In the genomic region with DNA sequence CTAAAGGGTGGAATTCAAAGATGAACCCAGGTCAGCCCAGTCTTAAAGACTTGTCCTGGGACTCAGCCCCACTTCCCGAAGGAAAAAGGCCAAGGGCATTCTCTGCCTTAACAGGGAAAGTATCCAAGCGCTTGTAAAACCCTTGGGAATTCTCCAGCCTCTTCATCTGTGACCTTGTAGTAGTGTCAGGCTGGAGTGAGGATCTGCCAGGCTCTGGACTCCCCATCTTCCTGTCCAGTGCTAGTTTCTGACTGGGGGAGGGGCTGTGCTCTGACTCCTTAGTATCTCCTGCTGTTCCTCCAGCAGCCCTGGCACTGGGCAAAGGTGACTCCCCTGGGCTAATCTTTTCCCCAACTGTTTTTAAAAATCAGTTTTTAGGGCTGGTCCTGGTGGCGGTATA, we compare ENCODE assay signal across 12 mouse cellular contexts. TPM values are rescaled to one million over a fixed set of nuclear protein-coding genes. Genes with fewer than 3 reads are reported as not detected.
A peak's percentile ranks its signal among the peaks of the same experiment; 100 is the strongest.
DNase-seq lines count a peak whose midpoint lies in the region; ATAC-seq and TF ChIP-seq lines count a peak whose summit lies in the region.
"Had no signal": no experiment of that assay in that cellular context is flagged by ENCODE, and none has a peak within 500 bp of the region (broad histone marks: within the 10 kb centered on the region; RNA-seq: fewer than 3 reads in every experiment).

No protein-coding gene starts in this region.

- H3K4me2 ChIP-seq in heart, postnatal 0 days (ENCODE audit: low read depth, low read length): no peak overlapping the region
- H3K4me2 ChIP-seq in midbrain, embryonic 15.5 days: no peak overlapping the region
- no peak overlapping the region for H3K4me2 ChIP-seq in hindbrain, embryonic 14.5 days (replicated peaks)

- no peak for TF ChIP-seq EP300 in heart, postnatal 0 days (IDR thresholded peaks at IDR 0.05; ENCODE audit: low read depth)

- no peaks in the 10 kb centered on the region for H3K27me3 ChIP-seq in heart, postnatal 0 days (ENCODE audit: control insufficient read depth, insufficient read depth, low read length)
- H3K27me3 ChIP-seq in midbrain, embryonic 15.5 days (replicated peaks): no peaks in the 10 kb centered on the region
- H3K27me3 ChIP-seq in hindbrain, embryonic 14.5 days (ENCODE audit: control insufficient read depth, insufficient read depth, low read length): no peaks in the 10 kb centered on the region

- WGBS in heart, postnatal 0 days: 36% methylated on average over 3 of the region's 3 CpGs
- 69% methylated on average over 3 of the region's 3 CpGs for WGBS in midbrain, embryonic 15.5 days
- 86% methylated on average over 3 of the region's 3 CpGs for WGBS in hindbrain, embryonic 14.5 days

- DNase-seq in heart, adult 11 months: peak; percentile 94
- DNase-seq in heart, postnatal 36 days: no peak
- DNase-seq in adipocyte (ENCODE audit: low spot score): peak; percentile 58
- no peak for DNase-seq in heart, postnatal 0 days (ENCODE audit: low spot score)
- DNase-seq in kidney, postnatal 25 days: peak; percentile 78 to 86
- DNase-seq in hindbrain, embryonic 14.5 days (ENCODE audit: low spot score): no peak
- no peak for DNase-seq in right cerebral cortex, postnatal 36 days (ENCODE audit: low spot score in 2 of 2)
- DNase-seq: cerebellum, adult 9-10 months had no signal

- TF ChIP-seq CTCF in heart, postnatal 0 days (IDR thresholded peaks at IDR 0.05; ENCODE audit: low read depth): no peak

- ATAC-seq in heart, postnatal 0 days (ENCODE audit: insufficient read depth, low read depth): no peak
- no peak for ATAC-seq in midbrain, embryonic 15.5 days (replicated peaks)
- ATAC-seq in hindbrain, embryonic 14.5 days (ENCODE audit: low FRiP score): no peak
- ATAC-seq: CD4-positive, CD25-positive, alpha-beta regulatory T cell, adult 4 months had no signal

- intact Hi-C loops in heart, postnatal 36 days (cut with DNase I): loop anchor here (2.0 kb wide), 1 partner anchor 14 kb away; no protein-coding TSS in a partner anchor

- peak overlapping the region; percentile 94 for H3K27ac ChIP-seq in heart, postnatal 0 days (ENCODE audit: low read depth)
- no peak overlapping the region for H3K27ac ChIP-seq in midbrain, embryonic 15.5 days
- no peak overlapping the region for H3K27ac ChIP-seq in hindbrain, embryonic 14.5 days

- no peaks in the 10 kb centered on the region for H3K9me3 ChIP-seq in heart, postnatal 0 days (replicated peaks; ENCODE audit: control insufficient read depth, low read length)
- H3K9me3 ChIP-seq in midbrain, embryonic 15.5 days: no peaks in the 10 kb centered on the region
- no peaks in the 10 kb centered on the region for H3K9me3 ChIP-seq in hindbrain, embryonic 14.5 days (ENCODE audit: control insufficient read depth, low read length)

- H3K4me1 ChIP-seq in heart, postnatal 0 days (ENCODE audit: control insufficient read depth, insufficient read depth): peaks cover 53% of the 10 kb centered on the region
- no peaks in the 10 kb centered on the region for H3K4me1 ChIP-seq in midbrain, embryonic 15.5 days
- H3K4me1 ChIP-seq in hindbrain, embryonic 14.5 days (replicated peaks; ENCODE audit: control insufficient read depth, insufficient read depth, low read length): no peaks in the 10 kb centered on the region

- H3K9ac ChIP-seq in heart, postnatal 0 days (replicated peaks; ENCODE audit: low read depth, low read length): no peak overlapping the region
- no peak overlapping the region for H3K9ac ChIP-seq in midbrain, embryonic 15.5 days
- H3K9ac ChIP-seq in hindbrain, embryonic 14.5 days: no peak overlapping the region

- H3K36me3 ChIP-seq in heart, postnatal 0 days (replicated peaks; ENCODE audit: control insufficient read depth, insufficient read depth, low read length): peaks cover 31% of the 10 kb centered on the region
- H3K36me3 ChIP-seq in midbrain, embryonic 15.5 days (replicated peaks): peaks cover 32% of the 10 kb centered on the region
- peaks cover 47% of the 10 kb centered on the region for H3K36me3 ChIP-seq in hindbrain, embryonic 14.5 days (replicated peaks; ENCODE audit: control insufficient read depth, insufficient read depth)

- no peak overlapping the region for H3K4me3 ChIP-seq in heart, postnatal 0 days (ENCODE audit: low read depth, low read length)
- H3K4me3 ChIP-seq in midbrain, embryonic 15.5 days: no peak overlapping the region
- H3K4me3 ChIP-seq in hindbrain, embryonic 14.5 days (replicated peaks; ENCODE audit: low read length): no peak overlapping the region
- H3K4me3 ChIP-seq: erythroblast, embryonic 14.5 days had no signal

RNA-seq across cellular contexts. Expression of a gene that starts 12.1 kb away (rescaled TPM):
- total RNA-seq in heart, postnatal 36 days (2021): 10 to 100 TPM; 39.0 to 50.1 TPM
- total RNA-seq in heart, postnatal 0 days (2014; rRNA removed; ENCODE audit: low replicate concordance): 45.9 and 52.9 TPM in 2 replicates
- polyA plus RNA-seq in heart, postnatal 0 days (2015; fragmentation: Nextera tagmentation; extraction: Ambion mirVana): 13.2 and 19.0 TPM in 2 replicates
- polyA plus RNA-seq in midbrain, embryonic 15.5 days (2015; fragmentation: Nextera tagmentation; extraction: Ambion mirVana): 13.9 and 15.8 TPM in 2 replicates
- 12.9 and 14.3 TPM in 2 replicates for polyA plus RNA-seq in hindbrain, embryonic 14.5 days (2014; fragmentation: Nextera tagmentation; extraction: Ambion mirVana)

RNA-seq across cellular contexts. Expression of a gene that starts 21.6 kb away (rescaled TPM):
- 10 to 100 TPM; 71.6 to 72.7 TPM for total RNA-seq in heart, postnatal 36 days (2021)
- total RNA-seq in heart, postnatal 0 days (2014; rRNA removed; ENCODE audit: low replicate concordance): 183 and 210 TPM in 2 replicates
- polyA plus RNA-seq in heart, postnatal 0 days (2015; fragmentation: Nextera tagmentation; extraction: Ambion mirVana): 114 and 123 TPM in 2 replicates
- polyA plus RNA-seq in midbrain, embryonic 15.5 days (2015; fragmentation: Nextera tagmentation; extraction: Ambion mirVana): 165 and 167 TPM in 2 replicates
- polyA plus RNA-seq in hindbrain, embryonic 14.5 days (2014; fragmentation: Nextera tagmentation; extraction: Ambion mirVana): 170 and 177 TPM in 2 replicates

RNA-seq across cellular contexts. Expression of a gene that starts 33.9 kb away (rescaled TPM):
- 1 to 10 TPM; 7.7 to 8.1 TPM for total RNA-seq in heart, postnatal 36 days (2021)
- total RNA-seq in heart, postnatal 0 days (2014; rRNA removed; ENCODE audit: low replicate concordance): 20.9 and 27.1 TPM in 2 replicates
- 14.1 and 15.6 TPM in 2 replicates for polyA plus RNA-seq in heart, postnatal 0 days (2015; fragmentation: Nextera tagmentation; extraction: Ambion mirVana)
- polyA plus RNA-seq in midbrain, embryonic 15.5 days (2015; fragmentation: Nextera tagmentation; extraction: Ambion mirVana): 61.0 and 64.3 TPM in 2 replicates
- polyA plus RNA-seq in hindbrain, embryonic 14.5 days (2014; fragmentation: Nextera tagmentation; extraction: Ambion mirVana): 42.2 and 53.1 TPM in 2 replicates

RNA-seq across cellular contexts. Expression of a gene that starts 44.3 kb away (rescaled TPM):
- 100 to 1,000 TPM; 132 to 146 TPM for total RNA-seq in heart, postnatal 36 days (2021)
- total RNA-seq in heart, postnatal 0 days (2014; rRNA removed; ENCODE audit: low replicate concordance): 50.2 and 84.8 TPM in 2 replicates
- polyA plus RNA-seq in heart, postnatal 0 days (2015; fragmentation: Nextera tagmentation; extraction: Ambion mirVana): 271 and 286 TPM in 2 replicates
- 229 and 243 TPM in 2 replicates for polyA plus RNA-seq in midbrain, embryonic 15.5 days (2015; fragmentation: Nextera tagmentation; extraction: Ambion mirVana)
- 273 and 298 TPM in 2 replicates for polyA plus RNA-seq in hindbrain, embryonic 14.5 days (2014; fragmentation: Nextera tagmentation; extraction: Ambion mirVana)

RNA-seq across cellular contexts. Expression of a gene that starts 44.5 kb away (rescaled TPM):
- 1 to 10 TPM; 1.3 to 2.8 TPM for total RNA-seq in heart, postnatal 36 days (2021)
- 2.2 TPM in 1 of 2 replicates, not detected in the other for total RNA-seq in heart, postnatal 0 days (2014; rRNA removed; ENCODE audit: low replicate concordance)
- polyA plus RNA-seq in heart, postnatal 0 days (2015; fragmentation: Nextera tagmentation; extraction: Ambion mirVana): 8.8 and 10.7 TPM in 2 replicates
- polyA plus RNA-seq in midbrain, embryonic 15.5 days (2015; fragmentation: Nextera tagmentation; extraction: Ambion mirVana): 15.1 and 19.1 TPM in 2 replicates
- 18.3 and 19.1 TPM in 2 replicates for polyA plus RNA-seq in hindbrain, embryonic 14.5 days (2014; fragmentation: Nextera tagmentation; extraction: Ambion mirVana)
- total RNA-seq: granulocyte monocyte progenitor cell, adult 5-6 weeks had no signal
- polyA plus RNA-seq: erythroblast, embryonic 14.5 days had no signal

Comparison
In these comparisons a context has a peak if more than half of its experiments do, and no peak if none do; other contexts are left out.
1. DNase-seq: peak in heart, adult 11 months (single experiment), adipocyte (single experiment) and kidney, postnatal 25 days (2 of 2); none in heart, postnatal 36 days (0 of 2), heart, postnatal 0 days (single experiment), hindbrain, embryonic 14.5 days (single experiment) and right cerebral cortex, postnatal 36 days (0 of 2).